Mouse (Mus musculus): ENCODE measurements at regions not wholly inside any gene's neighbourhood (a gene's known extent, or its start where the extent isn't known, plus 50 kb on each side); places are given as distances from the start of the nearest gene placed in this dataset.

DNA sequence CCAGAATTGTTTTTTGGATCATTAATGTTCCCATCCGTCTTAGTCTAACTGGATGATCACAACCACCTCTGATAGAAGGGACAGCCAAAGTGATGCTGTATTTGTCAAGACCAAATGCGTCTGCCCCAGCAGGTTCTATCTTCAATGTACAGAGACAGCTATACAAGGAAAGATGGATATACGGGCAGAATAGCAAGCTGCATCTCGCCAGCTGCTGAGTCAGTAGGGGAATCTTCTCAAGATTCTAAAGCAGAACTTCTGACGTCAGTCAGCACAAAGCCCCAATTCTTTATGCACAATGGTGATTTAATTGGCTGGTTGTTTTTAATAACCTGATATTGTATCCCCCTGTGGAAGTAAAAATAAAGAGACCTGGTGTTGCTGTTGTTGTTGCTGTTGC lies 209.4 kb downstream of the Dhx15 start:
- no peak for TF ChIP-seq POU5F1 (IDR thresholded peaks at IDR 0.05; ENCODE audit: borderline replicate concordance, low read length)
- TF ChIP-seq CTCF (conservative IDR thresholded peaks at IDR 0.05; ENCODE audit: low read length) = no peak

All from E14TG2a.4 (cell line).